Mouse (Mus musculus): Measurements from ENCODE around the gene Fyn.

DNA sequence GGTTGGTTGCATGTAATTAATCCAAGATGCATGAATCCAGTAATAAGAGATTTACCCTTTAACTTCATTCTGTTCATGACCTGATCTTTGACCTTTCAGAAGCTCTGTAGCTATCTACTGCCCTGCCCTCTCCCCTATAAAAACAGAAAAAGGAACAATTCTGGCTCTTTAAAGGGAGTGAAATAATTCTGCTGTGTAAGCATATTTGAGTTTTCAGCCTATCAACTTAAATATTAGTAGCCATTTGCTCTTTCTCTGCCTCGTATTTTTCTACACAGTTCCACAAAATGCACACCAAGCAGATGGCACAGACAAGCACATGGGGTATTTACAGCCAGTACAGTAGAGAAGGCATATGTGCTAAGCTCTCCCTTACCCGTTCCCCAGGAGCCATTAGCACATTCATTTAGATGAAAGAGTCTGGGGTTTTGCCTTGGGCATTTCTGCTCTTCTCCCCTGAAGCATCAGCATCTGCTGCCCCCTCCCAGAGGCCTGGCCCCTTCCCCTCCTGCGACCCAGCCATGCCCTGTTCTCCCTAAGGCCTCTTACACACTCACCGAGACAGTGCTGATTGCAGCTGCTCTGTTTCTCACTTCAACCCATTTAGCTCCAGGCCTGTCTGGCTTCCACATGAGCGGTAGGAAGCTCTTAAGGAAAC, 58.3 kb downstream of the Fyn start:
- TF ChIP-seq MAX (IDR thresholded peaks at IDR 0.05; ENCODE audit: low read length): no peak
- no peak for TF ChIP-seq E2F4 (IDR thresholded peaks at IDR 0.05; ENCODE audit: insufficient replicate concordance, low read depth, low read length)
- no peak for TF ChIP-seq POLR2A (IDR thresholded peaks at IDR 0.05; ENCODE audit: low read depth, low read length)
- TF ChIP-seq ELF1 (IDR thresholded peaks at IDR 0.05; ENCODE audit: low read depth, low read length): no peak
- no peak for TF ChIP-seq CTCF (conservative IDR thresholded peaks at IDR 0.05 in 1 of 2, IDR thresholded peaks at IDR 0.05 in 1 of 2; ENCODE audit: low read depth in 2 of 2, low read length in 2 of 2)
